Mouse (Mus musculus) G1E (cell line): ENCODE results near the gene Cyp2d10. TPM values are rescaled to one million over a fixed set of nuclear protein-coding genes. Genes with fewer than 3 reads are reported as not detected.

ENCODE experiments used
- ATAC-seq: 2 replicates; pipeline ENCODE4 v1.8.0; 2016; ENCODE audit warnings: mild to moderate bottlenecking; ENCODE audit not compliant: insufficient number of reproducible peaks, poor library complexity, low FRiP score, severe bottlenecking; ENCODE audit errors: extremely low read depth
- DNase-seq: peaks from one replicate; pipeline ENCODE4 v3.0.0; 2012; ENCODE audit warnings: low spot score
- H3K27me3 ChIP-seq: 2 replicates; pipeline ENCODE4 v1.6.1; 2012; ENCODE audit warnings: mild to moderate bottlenecking, low read length, inconsistent platforms; ENCODE audit not compliant: insufficient read depth
- H3K36me3 ChIP-seq: replicated peaks from 2 replicates; pipeline ENCODE3; 2012; ENCODE audit warnings: mild to moderate bottlenecking, inconsistent platforms
- H3K4me1 ChIP-seq: 2 replicates; pipeline ENCODE4 v1.6.1; 2012; ENCODE audit warnings: low read depth, low read length, inconsistent platforms, mixed read lengths; ENCODE audit not compliant: insufficient read depth
- H3K4me3 ChIP-seq: 2 replicates; pipeline ENCODE4 v1.5.1; 2012; ENCODE audit warnings: low read depth, mild to moderate bottlenecking, inconsistent platforms, low read length, moderate library complexity, mixed read lengths
- H3K9me3 ChIP-seq: replicated peaks from 2 replicates; pipeline ENCODE4 v1.6.1; 2012; ENCODE audit warnings: inconsistent platforms
- CTCF ChIP-seq: IDR thresholded peaks from 2 replicates; pipeline ENCODE4 v1.5.1; 2012; ENCODE audit warnings: low read depth, low read length, inconsistent platforms, mixed read lengths
- GATA1 ChIP-seq: IDR thresholded peaks from 2 replicates; pipeline ENCODE4 v1.6.1; 2012; ENCODE audit warnings: borderline replicate concordance, low read length, inconsistent platforms, mixed read lengths
- GATA2 ChIP-seq: IDR thresholded peaks from 2 replicates; pipeline ENCODE4 v1.6.1; 2012; ENCODE audit warnings: low read depth, low read length, inconsistent platforms, borderline replicate concordance
- POLR2AphosphoS5 ChIP-seq: IDR thresholded peaks from 2 replicates; pipeline ENCODE4 v1.6.1; 2012; ENCODE audit warnings: low read depth, low read length, inconsistent platforms; ENCODE audit not compliant: insufficient replicate concordance
- TAL1 ChIP-seq: conservative IDR thresholded peaks from 2 replicates; pipeline ENCODE4 v1.6.1; 2012; ENCODE audit warnings: low read depth, low read length, inconsistent platforms, mixed read lengths
- polyA plus RNA-seq: library from polyadenylated mRNA; stranded (reverse); fragments of >175 nt; gene quantifications from 2 replicates; pipeline ENCODE4 v1.2.3, GENCODE M21; 2012
- total RNA-seq, 2 experiments: library from RNA; stranded (forward) in 1 of 2; stranded (reverse) in 1 of 2; fragments of 200-1000 nt in 1 of 2; fragments of >200 nt in 1 of 2; fragmentation: Nextera tagmentation in 1 of 2; gene quantifications; 2 replicates each; pipeline ENCODE4 v1.2.3; 2014 to 2017

Cyp2d10 gene
- total and polyA plus RNA-seq, 3 experiments, result 0.05 TPM; not detected in 2

DNA sequence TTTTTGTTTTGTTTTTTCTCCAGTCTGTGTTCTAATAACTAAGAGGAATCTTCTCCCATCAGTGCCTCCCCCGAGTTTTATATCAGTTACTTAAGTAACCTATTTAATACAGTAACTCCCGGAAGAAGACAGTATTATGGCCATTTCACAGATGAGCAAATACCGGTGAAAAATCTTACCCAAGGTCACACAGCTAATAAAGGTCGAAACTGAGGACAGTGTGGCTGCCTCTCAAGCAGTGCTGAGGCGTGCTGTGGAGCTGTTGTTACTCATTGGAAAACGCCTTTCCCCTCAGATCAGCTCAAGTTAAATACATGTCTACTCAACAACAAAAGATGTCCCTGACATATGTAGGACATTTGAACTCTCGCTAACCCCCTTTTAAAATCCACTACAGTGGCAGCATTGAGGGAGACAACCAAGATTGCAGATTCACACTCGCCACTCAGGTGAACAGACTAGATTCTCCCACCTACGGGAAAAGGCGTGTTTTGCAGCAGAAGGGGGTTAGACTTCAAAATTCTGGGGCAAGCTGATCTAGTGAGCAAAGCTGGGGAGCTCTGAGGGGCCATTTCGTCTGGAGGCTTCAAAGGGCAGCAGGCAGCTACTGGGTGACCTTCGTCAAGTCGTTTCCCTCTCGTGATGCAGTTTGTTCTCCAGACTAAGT, 53.8 kb downstream of the Cyp2d10 start:
- no peak for ATAC-seq

More for the DNA sequence above, 53.8 kb downstream of the Cyp2d10 start:
- Histone ChIP-seq H3K9me3 (0 out of 2 replicates have a peak, but pooled peaks cover 3% of the 10 kb centered on the region), H3K27me3 (no peaks in the 10 kb centered on the region), H3K4me3 (peak overlapping the region; percentile 94), H3K4me1 (peaks cover 60% of the 10 kb centered on the region), H3K36me3 (peaks cover 54% of the 10 kb centered on the region)
- no peak for DNase-seq
- TF ChIP-seq GATA2 (no peak), CTCF (no peak), POLR2AphosphoS5 (no peak), TAL1 (no peak), GATA1 (no peak)

Other genes starting within 250 kb of the Cyp2d10 start
- not detected in 2 replicates for gene Shisa8, start 194.4 kb downstream of the Cyp2d10 start, total RNA-seq (2014; fragmentation: Nextera tagmentation)
- gene Shisa8, start 194.4 kb downstream of the Cyp2d10 start, total RNA-seq (2017), result 0.05 TPM in 1 of 2 replicates, not detected in the other
- gene Shisa8, start 194.4 kb downstream of the Cyp2d10 start, polyA plus RNA-seq, result not detected in 2 replicates
- 1.6 and 2.4 TPM in 2 replicates for gene Tnfrsf13c, start 182.8 kb downstream of the Cyp2d10 start, total RNA-seq (2014; fragmentation: Nextera tagmentation)
- gene Tnfrsf13c, start 182.8 kb downstream of the Cyp2d10 start, total RNA-seq (2017), result 0.71 and 1.2 TPM in 2 replicates
- 0.18 and 0.65 TPM in 2 replicates for gene Tnfrsf13c, start 182.8 kb downstream of the Cyp2d10 start, polyA plus RNA-seq
- gene Cenpm, start 162.4 kb downstream of the Cyp2d10 start, total RNA-seq (2014; fragmentation: Nextera tagmentation), result 70.7 and 84.1 TPM in 2 replicates
- gene Cenpm, start 162.4 kb downstream of the Cyp2d10 start, total RNA-seq (2017), result 13.7 and 15.7 TPM in 2 replicates
- 103 and 105 TPM in 2 replicates for gene Cenpm, start 162.4 kb downstream of the Cyp2d10 start, polyA plus RNA-seq
- not detected in 2 replicates for gene 1500009C09Rik, start 154.8 kb downstream of the Cyp2d10 start, total RNA-seq (2014; fragmentation: Nextera tagmentation)
- gene 1500009C09Rik, start 154.8 kb downstream of the Cyp2d10 start, total RNA-seq (2017), result not detected in 2 replicates
- not detected in 2 replicates for gene 1500009C09Rik, start 154.8 kb downstream of the Cyp2d10 start, polyA plus RNA-seq
- gene Sept3, start 132.3 kb downstream of the Cyp2d10 start, total RNA-seq (2014; fragmentation: Nextera tagmentation), result not detected in 2 replicates
- gene Sept3, start 132.3 kb downstream of the Cyp2d10 start, total RNA-seq (2017), result 0.05 and 0.12 TPM in 2 replicates
- not detected in 2 replicates for gene Sept3, start 132.3 kb downstream of the Cyp2d10 start, polyA plus RNA-seq
- not detected in 2 replicates for gene Wbp2nl, start 108.2 kb downstream of the Cyp2d10 start, total RNA-seq (2014; fragmentation: Nextera tagmentation)
- 0.11 TPM in 1 of 2 replicates, not detected in the other for gene Wbp2nl, start 108.2 kb downstream of the Cyp2d10 start, total RNA-seq (2017)
- not detected in 2 replicates for gene Wbp2nl, start 108.2 kb downstream of the Cyp2d10 start, polyA plus RNA-seq
- gene Naga, start 68.3 kb downstream of the Cyp2d10 start, total RNA-seq (2014; fragmentation: Nextera tagmentation), result 190 and 198 TPM in 2 replicates
- gene Naga, start 68.3 kb downstream of the Cyp2d10 start, total RNA-seq (2017), result 200 and 229 TPM in 2 replicates
- 274 and 333 TPM in 2 replicates for gene Naga, start 68.3 kb downstream of the Cyp2d10 start, polyA plus RNA-seq
- 50.8 and 67.8 TPM in 2 replicates for gene Pheta2, start 68.3 kb downstream of the Cyp2d10 start, total RNA-seq (2014; fragmentation: Nextera tagmentation)
- 37.9 and 42.2 TPM in 2 replicates for gene Pheta2, start 68.3 kb downstream of the Cyp2d10 start, total RNA-seq (2017)
- gene Pheta2, start 68.3 kb downstream of the Cyp2d10 start, polyA plus RNA-seq, result 12.5 and 18.8 TPM in 2 replicates
- 68.2 and 118 TPM in 2 replicates for gene Smdt1, start 68.2 kb downstream of the Cyp2d10 start, total RNA-seq (2014; fragmentation: Nextera tagmentation)
- 115 and 129 TPM in 2 replicates for gene Smdt1, start 68.2 kb downstream of the Cyp2d10 start, total RNA-seq (2017)
- gene Smdt1, start 68.2 kb downstream of the Cyp2d10 start, polyA plus RNA-seq, result 116 and 137 TPM in 2 replicates
- 117 and 124 TPM in 2 replicates for gene Ndufa6, start 52.9 kb downstream of the Cyp2d10 start, total RNA-seq (2014; fragmentation: Nextera tagmentation)
- 344 and 364 TPM in 2 replicates for gene Ndufa6, start 52.9 kb downstream of the Cyp2d10 start, total RNA-seq (2017)
- gene Ndufa6, start 52.9 kb downstream of the Cyp2d10 start, polyA plus RNA-seq, result 215 and 331 TPM in 2 replicates
- gene Cyp2d22, start 26.9 kb downstream of the Cyp2d10 start, total RNA-seq (2014; fragmentation: Nextera tagmentation), result not detected in 2 replicates
- gene Cyp2d22, start 26.9 kb downstream of the Cyp2d10 start, total RNA-seq (2017), result 0.11 and 1.0 TPM in 2 replicates
- gene Cyp2d22, start 26.9 kb downstream of the Cyp2d10 start, polyA plus RNA-seq, result not detected in 2 replicates
- not detected in 2 replicates for gene Cyp2d11, start 13.2 kb downstream of the Cyp2d10 start, total RNA-seq (2014; fragmentation: Nextera tagmentation)
- gene Cyp2d11, start 13.2 kb downstream of the Cyp2d10 start, total RNA-seq (2017), result not detected in 2 replicates
- gene Cyp2d11, start 13.2 kb downstream of the Cyp2d10 start, polyA plus RNA-seq, result not detected in 2 replicates
- not detected in 2 replicates for gene Cyp2d9, start 26.2 kb upstream of the Cyp2d10 start, total RNA-seq (2014; fragmentation: Nextera tagmentation)
- gene Cyp2d9, start 26.2 kb upstream of the Cyp2d10 start, total RNA-seq (2017), result 0.44 and 0.70 TPM in 2 replicates
- gene Cyp2d9, start 26.2 kb upstream of the Cyp2d10 start, polyA plus RNA-seq, result not detected in 2 replicates
- gene Cyp2d12, start 147.9 kb upstream of the Cyp2d10 start, total RNA-seq (2014; fragmentation: Nextera tagmentation), result not detected in 2 replicates
- gene Cyp2d12, start 147.9 kb upstream of the Cyp2d10 start, total RNA-seq (2017), result 0.11 TPM in 1 of 2 replicates, not detected in the other
- not detected in 2 replicates for gene Cyp2d12, start 147.9 kb upstream of the Cyp2d10 start, polyA plus RNA-seq
- gene Cyp2d34, start 213.8 kb upstream of the Cyp2d10 start, total RNA-seq (2014; fragmentation: Nextera tagmentation), result not detected in 2 replicates
- gene Cyp2d34, start 213.8 kb upstream of the Cyp2d10 start, total RNA-seq (2017), result 0.06 and 0.11 TPM in 2 replicates
- gene Cyp2d34, start 213.8 kb upstream of the Cyp2d10 start, polyA plus RNA-seq, result not detected in 2 replicates